Mouse (Mus musculus): Measurements from ENCODE around the gene Nkx6-2. TPM values are rescaled to one million over a fixed set of nuclear protein-coding genes. Genes with fewer than 3 reads are reported as not detected.

The Nkx6-2 gene
- not detected in 2 replicates for total RNA-seq (2014; rRNA removed)
- not detected in 2 replicates for polyA plus RNA-seq (2012; rRNA removed)

DNA sequence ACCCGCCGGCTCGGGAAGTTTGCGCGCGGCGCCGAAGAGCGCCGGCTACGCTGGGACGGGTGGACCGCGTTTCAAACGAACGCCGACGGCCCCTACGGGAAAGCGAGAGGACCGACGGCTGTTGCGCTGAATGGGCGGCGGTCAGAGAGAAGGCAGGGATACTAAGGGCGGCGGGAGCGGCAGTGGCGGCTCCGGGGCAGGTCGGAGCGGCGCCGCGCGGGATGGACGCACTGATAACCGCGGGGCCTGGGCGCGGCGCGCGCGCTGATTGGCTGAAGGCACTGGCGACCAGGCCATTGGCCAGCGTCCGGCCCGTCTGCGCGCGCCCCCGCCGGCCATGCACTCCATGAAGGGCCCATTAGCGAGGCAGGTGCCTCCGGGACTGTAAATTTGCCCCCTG is at the start of gene Nkx6-2:
Gene Nkx6-2 (minus strand): TSS at position 203 of the 400 bp plus-strand sequence.
- H3K4me3 ChIP-seq (ENCODE audit: insufficient read depth, low read depth, low read length): no peak within 1 kb of the TSS; the same call in 1 of the 2 replicates
- TF ChIP-seq POLR2A (IDR thresholded peaks at IDR 0.05; ENCODE audit: extremely low read depth, insufficient read depth, low read length): no peak
- TF ChIP-seq CTCF (IDR thresholded peaks at IDR 0.05; ENCODE audit: low read depth, low read length): no peak
- 2% methylated on average over 56 of the region's 56 CpGs for WGBS

DNA sequence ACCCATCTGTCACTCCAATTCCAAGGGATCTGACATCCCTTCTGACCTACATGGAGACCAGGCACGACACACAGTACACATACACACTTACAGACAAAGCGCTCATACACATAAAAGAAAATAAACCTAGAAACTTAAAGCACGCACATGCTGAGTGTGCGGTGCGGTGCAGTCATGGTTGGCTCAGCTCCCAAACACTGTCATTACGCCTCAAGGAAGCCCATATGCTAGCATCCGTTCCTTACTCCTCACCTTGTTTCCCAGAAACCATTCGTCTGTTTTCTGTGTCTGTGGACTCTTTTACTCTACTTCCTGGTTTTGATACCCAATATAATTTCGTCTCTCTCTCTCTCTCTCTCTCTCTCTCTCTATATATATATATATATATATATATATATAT is 42.6 kb upstream of the Nkx6-2 start:
- WGBS: 86% methylated on average over 9 of the region's 9 CpGs
- H3K27me3 ChIP-seq (ENCODE audit: control insufficient read depth, insufficient read depth, low read length): no peaks in the 10 kb centered on the region
- TF ChIP-seq CTCF (IDR thresholded peaks at IDR 0.05; ENCODE audit: low read depth, low read length) (no peak), POLR2A (IDR thresholded peaks at IDR 0.05; ENCODE audit: extremely low read depth, insufficient read depth, low read length) (no peak)

More for the DNA sequence above, at the start of gene Nkx6-2:
- DNase-seq (ENCODE audit: extremely low read depth, low read depth, low spot score): no peak
- peaks cover 29% of the 10 kb centered on the region for H3K27me3 ChIP-seq (ENCODE audit: control insufficient read depth, insufficient read depth, low read length)
- no peaks in the 10 kb centered on the region; the same call in 1 of the 2 replicates for H3K4me1 ChIP-seq (ENCODE audit: control insufficient read depth, insufficient read depth, low read length)
- no peaks in the 10 kb centered on the region for H3K79me2 ChIP-seq (ENCODE audit: control insufficient read depth, insufficient read depth, low read length)
- H3K27ac ChIP-seq (replicated peaks; ENCODE audit: insufficient read depth, low read depth, low read length): no peak within 1 kb of the TSS
- H3K9ac ChIP-seq (ENCODE audit: low read depth, low read length): no peak within 1 kb of the TSS
- H3K36me3 ChIP-seq (ENCODE audit: control insufficient read depth, insufficient read depth, low read length): no peaks in the 10 kb centered on the region; the same call in 1 of the 2 replicates

DNA sequence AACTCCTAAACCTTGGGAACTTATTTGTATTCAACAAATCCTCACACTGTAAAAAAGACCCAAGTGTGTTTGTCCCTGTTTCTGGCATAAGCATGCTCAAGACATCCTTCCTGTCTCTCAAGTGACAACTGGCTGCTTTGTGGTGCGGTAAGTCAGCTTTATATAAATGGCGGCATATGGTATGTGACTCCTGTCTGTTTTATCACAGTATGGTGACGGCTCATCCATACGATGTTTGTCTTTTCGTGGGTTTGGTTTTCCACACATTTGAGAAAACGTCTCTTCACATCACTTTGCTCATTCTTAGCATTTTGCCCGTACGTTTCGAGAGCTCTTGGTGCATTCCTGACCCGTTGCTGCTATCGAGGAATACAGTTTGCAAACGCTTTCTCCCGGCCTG is 40.0 kb upstream of the Nkx6-2 start:
- no peak for DNase-seq (ENCODE audit: extremely low read depth, low read depth, low spot score)
- TF ChIP-seq CTCF (IDR thresholded peaks at IDR 0.05; ENCODE audit: low read depth, low read length) (no peak), POLR2A (IDR thresholded peaks at IDR 0.05; ENCODE audit: extremely low read depth, insufficient read depth, low read length) (no peak)
- no peak overlapping the region for H3K9ac ChIP-seq (ENCODE audit: low read depth, low read length)
- H3K4me3 ChIP-seq (ENCODE audit: insufficient read depth, low read depth, low read length): no peak overlapping the region
- 83% methylated on average over 13 of the region's 13 CpGs for WGBS
- H3K27ac ChIP-seq (replicated peaks; ENCODE audit: insufficient read depth, low read depth, low read length): no peak overlapping the region
- H3K27me3 ChIP-seq (ENCODE audit: control insufficient read depth, insufficient read depth, low read length): no peaks in the 10 kb centered on the region
- no peaks in the 10 kb centered on the region for H3K79me2 ChIP-seq (ENCODE audit: control insufficient read depth, insufficient read depth, low read length)
- no peaks in the 10 kb centered on the region for H3K4me1 ChIP-seq (ENCODE audit: control insufficient read depth, insufficient read depth, low read length)
- no peaks in the 10 kb centered on the region for H3K36me3 ChIP-seq (ENCODE audit: control insufficient read depth, insufficient read depth, low read length)

More for the DNA sequence above, 42.6 kb upstream of the Nkx6-2 start:
- Histone ChIP-seq H3K36me3 (ENCODE audit: control insufficient read depth, insufficient read depth, low read length) (no peaks in the 10 kb centered on the region), H3K9ac (ENCODE audit: low read depth, low read length) (no peak overlapping the region), H3K4me1 (ENCODE audit: control insufficient read depth, insufficient read depth, low read length) (no peaks in the 10 kb centered on the region), H3K4me3 (ENCODE audit: insufficient read depth, low read depth, low read length) (no peak overlapping the region), H3K27ac (replicated peaks; ENCODE audit: insufficient read depth, low read depth, low read length) (no peak overlapping the region), H3K79me2 (ENCODE audit: control insufficient read depth, insufficient read depth, low read length) (no peaks in the 10 kb centered on the region)
- no peak for DNase-seq (ENCODE audit: extremely low read depth, low read depth, low spot score)

DNA sequence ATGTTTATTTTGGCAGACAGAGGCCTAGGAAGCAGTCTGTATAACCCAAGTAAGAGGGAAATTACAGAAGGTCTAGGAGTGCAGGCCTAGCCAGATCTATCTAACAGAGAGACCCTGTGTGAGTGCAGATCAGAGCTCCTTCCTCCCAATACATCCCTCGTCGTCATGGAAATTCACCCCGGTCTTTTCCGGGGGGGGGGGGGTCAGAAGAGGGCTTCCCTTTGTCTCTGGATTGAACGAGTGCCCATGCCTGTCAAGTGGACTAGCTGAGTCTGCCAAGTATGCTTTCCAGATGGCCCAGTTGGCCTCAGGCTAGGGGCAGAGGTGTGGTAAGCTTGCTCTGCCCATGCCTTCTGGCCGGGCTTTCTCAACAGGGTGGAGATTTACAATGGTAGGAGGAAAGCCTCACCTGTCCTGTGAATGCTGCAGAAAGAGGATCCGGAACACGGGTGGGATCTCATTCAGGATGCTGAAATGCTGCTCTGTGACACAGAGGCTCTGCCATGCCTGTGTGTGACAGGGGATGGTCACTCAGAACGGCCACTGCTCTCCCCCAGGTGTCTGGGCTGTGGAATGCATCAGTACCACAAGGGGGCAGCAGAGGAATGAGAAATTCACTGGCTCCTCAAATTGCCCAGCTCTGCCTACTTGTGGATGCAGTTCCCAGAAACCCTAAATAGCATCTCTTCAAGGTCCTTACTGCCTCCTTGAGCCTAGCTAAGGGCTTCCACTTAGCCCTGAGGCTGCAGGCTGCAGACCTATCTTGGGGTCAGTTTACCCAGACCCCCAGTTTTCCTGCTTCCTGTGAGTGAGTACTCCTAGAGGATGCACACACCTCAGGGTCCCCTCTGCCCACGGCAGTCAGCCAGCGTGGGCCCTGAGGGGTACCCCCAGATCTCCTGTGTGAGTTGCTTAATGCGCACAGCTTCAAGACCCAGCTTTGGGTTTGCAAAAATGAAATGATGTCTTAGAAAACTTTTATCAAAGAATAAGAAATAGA is 33.5 kb upstream of the Nkx6-2 start:
- TF ChIP-seq CTCF (IDR thresholded peaks at IDR 0.05; ENCODE audit: low read depth, low read length) (peak; percentile 82), POLR2A (IDR thresholded peaks at IDR 0.05; ENCODE audit: extremely low read depth, insufficient read depth, low read length) (no peak)
- H3K4me3 ChIP-seq (ENCODE audit: insufficient read depth, low read depth, low read length): no peak overlapping the region
- no peaks in the 10 kb centered on the region for H3K27me3 ChIP-seq (ENCODE audit: control insufficient read depth, insufficient read depth, low read length)
- WGBS: 53% methylated on average over 12 of the region's 12 CpGs
- no peaks in the 10 kb centered on the region for H3K79me2 ChIP-seq (ENCODE audit: control insufficient read depth, insufficient read depth, low read length)
- H3K36me3 ChIP-seq (ENCODE audit: control insufficient read depth, insufficient read depth, low read length): no peaks in the 10 kb centered on the region
- H3K9ac ChIP-seq (ENCODE audit: low read depth, low read length): no peak overlapping the region
- no peak overlapping the region for H3K27ac ChIP-seq (replicated peaks; ENCODE audit: insufficient read depth, low read depth, low read length)
- DNase-seq (ENCODE audit: extremely low read depth, low read depth, low spot score): peak; percentile 24
- H3K4me1 ChIP-seq (ENCODE audit: control insufficient read depth, insufficient read depth, low read length): no peaks in the 10 kb centered on the region

DNA sequence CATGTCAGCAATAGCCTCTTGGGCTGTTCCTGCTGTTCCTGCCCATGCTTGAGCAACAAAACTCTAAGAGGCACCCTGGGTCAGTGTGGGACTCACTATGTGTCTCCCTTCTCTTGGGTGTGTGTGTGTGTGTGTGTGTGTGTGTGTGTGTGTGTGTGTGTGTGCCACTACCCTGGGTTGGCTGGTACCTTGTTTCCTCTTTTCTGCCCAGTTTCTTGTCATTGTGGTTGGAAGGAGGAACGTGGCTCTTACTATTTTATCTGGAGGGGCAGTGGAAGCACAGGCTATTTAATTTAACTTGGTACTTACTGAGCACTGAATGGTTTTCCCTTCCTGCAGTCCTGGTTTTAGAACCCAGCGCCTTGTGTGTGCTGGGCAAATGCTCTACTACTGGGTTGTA is 27.7 kb upstream of the Nkx6-2 start:
- TF ChIP-seq CTCF (IDR thresholded peaks at IDR 0.05; ENCODE audit: low read depth, low read length): no peak
- TF ChIP-seq POLR2A (IDR thresholded peaks at IDR 0.05; ENCODE audit: extremely low read depth, insufficient read depth, low read length): no peak
- no peak overlapping the region for H3K27ac ChIP-seq (replicated peaks; ENCODE audit: insufficient read depth, low read depth, low read length)
- 45% methylated on average over 2 of the region's 2 CpGs for WGBS
- no peak for DNase-seq (ENCODE audit: extremely low read depth, low read depth, low spot score)
- no peak overlapping the region for H3K9ac ChIP-seq (ENCODE audit: low read depth, low read length)
- H3K79me2 ChIP-seq (ENCODE audit: control insufficient read depth, insufficient read depth, low read length): no peaks in the 10 kb centered on the region
- no peaks in the 10 kb centered on the region for H3K4me1 ChIP-seq (ENCODE audit: control insufficient read depth, insufficient read depth, low read length)
- H3K4me3 ChIP-seq (ENCODE audit: insufficient read depth, low read depth, low read length): no peak overlapping the region
- no peaks in the 10 kb centered on the region for H3K27me3 ChIP-seq (ENCODE audit: control insufficient read depth, insufficient read depth, low read length)
- H3K36me3 ChIP-seq (ENCODE audit: control insufficient read depth, insufficient read depth, low read length): no peaks in the 10 kb centered on the region

Measured in liver, adult 2 months (tissue).